Mouse (Mus musculus): ENCODE results near the gene Kbtbd7.

DNA sequence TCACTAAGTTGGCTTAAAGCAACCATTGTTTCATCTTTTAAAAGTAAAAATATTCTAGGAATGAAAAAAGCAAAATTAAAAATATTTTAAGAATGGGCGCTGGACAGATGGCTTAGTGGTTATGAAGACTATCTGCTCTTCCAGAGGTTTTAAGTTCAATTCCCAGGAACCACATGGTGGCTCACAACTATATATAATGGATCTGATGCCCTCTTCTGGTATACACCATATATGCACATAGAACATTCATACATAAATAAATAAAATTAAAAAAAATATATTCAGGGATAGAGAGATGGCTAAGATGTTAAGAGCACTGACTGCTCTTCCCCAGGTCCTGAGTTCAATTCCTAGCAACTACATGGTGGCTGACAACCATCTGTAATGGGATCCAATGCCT, 39.3 kb downstream of the Kbtbd7 start:
- TF ChIP-seq POLR2A (IDR thresholded peaks at IDR 0.05; ENCODE audit: borderline replicate concordance, extremely low read depth, low read depth, low read length) (no peak), CTCF (IDR thresholded peaks at IDR 0.05; ENCODE audit: insufficient read depth, low read length) (no peak)
